Mouse (Mus musculus): ENCODE measurements at regions not wholly inside any gene's neighbourhood (a gene's known extent, or its start where the extent isn't known, plus 50 kb on each side); places are given as distances from the start of the nearest gene placed in this dataset.

GRCm38 (mm10) chr17:83985333-83985790 is 137.6 kb upstream of the Haao start:
- Histone ChIP-seq H3K36me3 (ENCODE audit: control insufficient read depth, insufficient read depth, low read length) (no peaks in the 10 kb centered on the region), H3K4me3 (ENCODE audit: insufficient read depth, low read depth, low read length) (no peak overlapping the region), H3K27ac (ENCODE audit: insufficient read depth, low read depth, low read length) (peak overlapping the region; percentile 27), H3K27me3 (replicated peaks; ENCODE audit: control insufficient read depth, insufficient read depth, low read length) (no peaks in the 10 kb centered on the region), H3K4me1 (ENCODE audit: control insufficient read depth, insufficient read depth, low read length) (peaks cover 9% of the 10 kb centered on the region; the same call in 1 of the 2 replicates)
- 50% methylated on average over 17 of the region's 17 CpGs for WGBS
- peak; percentile 44 for DNase-seq
- TF ChIP-seq CTCF (conservative IDR thresholded peaks at IDR 0.05; ENCODE audit: insufficient read depth, insufficient read length, low read depth, low read length) (no peak), POLR2A (IDR thresholded peaks at IDR 0.05; ENCODE audit: low read depth, low read length) (no peak)

- peak overlapping the region; percentile 73 for H3K27ac ChIP-seq (ENCODE audit: insufficient read depth, low read depth, low read length)
- H3K4me1 ChIP-seq (ENCODE audit: control insufficient read depth, insufficient read depth, low read length) = peaks cover 12% of the 10 kb centered on the region; the same call in 1 of the 2 replicates
- H3K4me3 ChIP-seq (ENCODE audit: insufficient read depth, low read depth, low read length) = no peak overlapping the region
- H3K36me3 ChIP-seq (ENCODE audit: control insufficient read depth, insufficient read depth, low read length) = no peaks in the 10 kb centered on the region
- 91% methylated on average over 9 of the region's 9 CpGs for WGBS
- no peaks in the 10 kb centered on the region for H3K27me3 ChIP-seq (replicated peaks; ENCODE audit: control insufficient read depth, insufficient read depth, low read length)
- no peak for TF ChIP-seq CTCF (conservative IDR thresholded peaks at IDR 0.05; ENCODE audit: insufficient read depth, insufficient read length, low read depth, low read length)
- no peak for TF ChIP-seq POLR2A (IDR thresholded peaks at IDR 0.05; ENCODE audit: low read depth, low read length)
- no peak for DNase-seq
Measured at GRCm38 (mm10) chr17:83983837-83984388, 136.2 kb upstream of the Haao start.

- TF ChIP-seq CTCF (conservative IDR thresholded peaks at IDR 0.05; ENCODE audit: insufficient read depth, insufficient read length, low read depth, low read length) (no peak), POLR2A (IDR thresholded peaks at IDR 0.05; ENCODE audit: low read depth, low read length) (no peak)
- peaks cover 12% of the 10 kb centered on the region; the same call in 1 of the 2 replicates for H3K4me1 ChIP-seq (ENCODE audit: control insufficient read depth, insufficient read depth, low read length)
- no peaks in the 10 kb centered on the region for H3K27me3 ChIP-seq (replicated peaks; ENCODE audit: control insufficient read depth, insufficient read depth, low read length)
- H3K27ac ChIP-seq (ENCODE audit: insufficient read depth, low read depth, low read length) = peak overlapping the region; percentile 88
- no peaks in the 10 kb centered on the region for H3K36me3 ChIP-seq (ENCODE audit: control insufficient read depth, insufficient read depth, low read length)
- WGBS = 46% methylated on average over 18 of the region's 18 CpGs
- H3K4me3 ChIP-seq (ENCODE audit: insufficient read depth, low read depth, low read length) = no peak overlapping the region
- DNase-seq = peak; percentile 87
Measured at GRCm38 (mm10) chr17:83983070-83983836, 135.5 kb upstream of the Haao start.

GRCm38 (mm10) chr17:83982700-83983069 is 134.9 kb upstream of the Haao start:
- Histone ChIP-seq H3K4me1 (ENCODE audit: control insufficient read depth, insufficient read depth, low read length) (peaks cover 12% of the 10 kb centered on the region; the same call in 1 of the 2 replicates), H3K4me3 (ENCODE audit: insufficient read depth, low read depth, low read length) (no peak overlapping the region), H3K36me3 (ENCODE audit: control insufficient read depth, insufficient read depth, low read length) (no peaks in the 10 kb centered on the region), H3K27me3 (replicated peaks; ENCODE audit: control insufficient read depth, insufficient read depth, low read length) (no peaks in the 10 kb centered on the region), H3K27ac (ENCODE audit: insufficient read depth, low read depth, low read length) (peak overlapping the region; percentile 88)
- WGBS = 57% methylated on average over 8 of the region's 8 CpGs
- TF ChIP-seq CTCF (conservative IDR thresholded peaks at IDR 0.05; ENCODE audit: insufficient read depth, insufficient read length, low read depth, low read length) = no peak
- DNase-seq = no peak

GRCm38 (mm10) chr17:83978858-83979470 is 131.2 kb upstream of the Haao start:
- Histone ChIP-seq H3K4me1 (ENCODE audit: control insufficient read depth, insufficient read depth, low read length) (peaks cover 8% of the 10 kb centered on the region; the same call in 1 of the 2 replicates), H3K36me3 (ENCODE audit: control insufficient read depth, insufficient read depth, low read length) (no peaks in the 10 kb centered on the region), H3K27me3 (replicated peaks; ENCODE audit: control insufficient read depth, insufficient read depth, low read length) (no peaks in the 10 kb centered on the region), H3K27ac (ENCODE audit: insufficient read depth, low read depth, low read length) (peak overlapping the region; percentile 47), H3K4me3 (ENCODE audit: insufficient read depth, low read depth, low read length) (no peak overlapping the region)
- no peak for DNase-seq
- WGBS = 69% methylated on average over 7 of the region's 7 CpGs
- no peak for TF ChIP-seq CTCF (conservative IDR thresholded peaks at IDR 0.05; ENCODE audit: insufficient read depth, insufficient read length, low read depth, low read length)
- TF ChIP-seq POLR2A (IDR thresholded peaks at IDR 0.05; ENCODE audit: low read depth, low read length) = no peak

GRCm38 (mm10) chr17:83977725-83978124 is 130.0 kb upstream of the Haao start:
- H3K27ac ChIP-seq (ENCODE audit: insufficient read depth, low read depth, low read length) = peak overlapping the region; percentile 66
- TF ChIP-seq CTCF (conservative IDR thresholded peaks at IDR 0.05; ENCODE audit: insufficient read depth, insufficient read length, low read depth, low read length) = no peak
- TF ChIP-seq POLR2A (IDR thresholded peaks at IDR 0.05; ENCODE audit: low read depth, low read length) = no peak
- H3K4me3 ChIP-seq (ENCODE audit: insufficient read depth, low read depth, low read length) = no peak overlapping the region
- peaks cover 8% of the 10 kb centered on the region; the same call in 1 of the 2 replicates for H3K4me1 ChIP-seq (ENCODE audit: control insufficient read depth, insufficient read depth, low read length)
- H3K27me3 ChIP-seq (replicated peaks; ENCODE audit: control insufficient read depth, insufficient read depth, low read length) = no peaks in the 10 kb centered on the region
- WGBS = 72% methylated on average over 11 of the region's 11 CpGs
- DNase-seq = peak; percentile 64
- H3K36me3 ChIP-seq (ENCODE audit: control insufficient read depth, insufficient read depth, low read length) = no peaks in the 10 kb centered on the region

- H3K4me3 ChIP-seq (ENCODE audit: insufficient read depth, low read depth, low read length) = no peak overlapping the region
- DNase-seq = no peak
- H3K4me1 ChIP-seq (ENCODE audit: control insufficient read depth, insufficient read depth, low read length) = peaks cover 5% of the 10 kb centered on the region; the same call in 1 of the 2 replicates
- no peaks in the 10 kb centered on the region for H3K36me3 ChIP-seq (ENCODE audit: control insufficient read depth, insufficient read depth, low read length)
- no peak for TF ChIP-seq CTCF (conservative IDR thresholded peaks at IDR 0.05; ENCODE audit: insufficient read depth, insufficient read length, low read depth, low read length)
- TF ChIP-seq POLR2A (IDR thresholded peaks at IDR 0.05; ENCODE audit: low read depth, low read length) = no peak
- H3K27me3 ChIP-seq (replicated peaks; ENCODE audit: control insufficient read depth, insufficient read depth, low read length) = no peaks in the 10 kb centered on the region
- no peak overlapping the region for H3K27ac ChIP-seq (ENCODE audit: insufficient read depth, low read depth, low read length)
- WGBS = 80% methylated on average over 7 of the region's 7 CpGs
Measured at GRCm38 (mm10) chr17:83975813-83976212, 128.1 kb upstream of the Haao start.
